Mouse (Mus musculus) lung, adult 18-20 months (tissue): Measurements from ENCODE around the gene Pafah1b3.
"Not testable (repeated sequence)": the region's sequence is repeated elsewhere in the genome, so short reads cannot be mapped to it uniquely, and the experiment has no call there.

Experiments
- DNase-seq, 2 experiments: peaks; one replicate each; pipeline ENCODE4 v3.0.0; 2022; ENCODE audit warnings: mixed read lengths in 2 of 2

The Pafah1b3 gene

DNA sequence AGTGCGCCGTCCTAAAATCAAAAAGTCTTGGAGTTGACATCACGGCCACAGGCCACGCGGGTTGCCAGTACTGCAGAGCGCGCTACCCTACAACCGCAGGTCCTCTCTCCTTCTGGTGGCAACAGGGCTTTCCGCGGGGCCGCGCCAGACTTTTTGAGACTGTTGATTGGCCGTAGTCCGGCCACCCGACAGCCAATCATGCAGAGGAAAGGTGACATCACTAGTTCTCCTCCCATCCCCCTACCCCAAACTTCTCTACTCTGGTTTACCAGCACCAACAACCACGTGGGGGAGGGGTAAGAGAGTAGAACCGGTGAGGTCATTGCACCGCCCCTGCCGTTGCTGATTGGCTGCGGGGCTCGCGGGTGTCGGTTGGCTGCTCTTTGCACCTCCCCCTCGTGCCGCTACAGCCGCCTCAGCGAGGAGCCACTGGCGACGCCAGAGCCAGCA, 30.5 kb downstream of the Pafah1b3 start, which contains the start of gene Cic:
Cic (plus strand) TSS at position 404 of the 450 bp plus-strand sequence.
- peak; percentile 99 to 100 for DNase-seq

DNA sequence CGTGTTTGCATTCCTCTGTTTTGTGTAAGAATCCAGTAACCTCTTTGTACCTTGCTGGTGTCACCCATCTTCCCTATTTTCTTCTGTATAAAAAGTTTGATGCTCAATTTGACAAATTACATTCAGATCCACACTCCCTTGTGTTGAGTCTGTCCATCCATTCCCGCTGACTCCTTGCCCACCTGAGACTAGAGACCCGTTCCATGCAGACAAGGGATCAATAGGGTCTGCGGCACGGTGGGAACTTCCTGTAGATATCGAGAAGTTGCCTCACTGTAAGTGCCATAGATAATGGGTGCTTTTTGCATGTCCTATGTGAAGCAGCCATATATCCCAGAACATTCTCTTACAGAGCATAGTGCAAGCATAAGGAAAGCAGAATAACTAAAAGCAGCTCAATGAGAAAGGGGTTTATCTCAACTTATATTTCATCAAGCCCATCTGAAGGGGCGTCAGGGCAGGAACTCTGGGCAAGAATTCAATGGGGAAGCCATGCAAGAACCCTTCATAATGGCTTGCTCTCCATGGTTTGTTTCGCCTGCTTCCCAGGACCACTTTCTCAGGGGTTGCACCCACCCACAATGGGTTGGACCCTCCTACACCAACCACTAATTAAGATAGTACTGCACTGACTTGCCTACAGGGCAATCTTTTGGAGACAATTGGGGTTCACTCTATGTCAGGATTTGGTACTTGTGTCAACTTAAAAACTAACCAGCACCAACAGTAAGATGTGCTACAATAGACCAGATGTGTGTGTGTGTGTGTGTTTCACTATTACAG, 31.4 kb downstream of the Pafah1b3 start:
- DNase-seq = no peak

DNA sequence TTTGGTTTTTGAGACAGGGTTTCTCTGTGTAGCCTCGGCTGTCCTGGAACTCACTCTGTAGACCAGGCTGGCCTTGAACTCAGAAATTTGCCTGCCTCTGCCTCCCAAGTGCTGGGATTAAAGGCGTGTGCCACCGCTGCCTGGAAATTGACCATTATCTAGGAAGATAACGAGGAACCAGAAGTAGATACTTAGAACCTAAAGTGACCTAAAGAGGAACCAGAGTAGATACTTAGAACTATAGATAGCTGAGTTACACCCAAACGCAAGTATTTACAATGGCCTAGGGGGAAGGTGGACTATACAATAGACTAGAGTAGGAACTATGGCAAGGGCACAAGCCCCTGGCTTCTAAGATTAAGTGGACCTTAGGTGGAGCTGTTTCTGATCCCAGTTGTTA, 32.0 kb downstream of the Pafah1b3 start:
- not testable (repeated sequence) for DNase-seq

DNA sequence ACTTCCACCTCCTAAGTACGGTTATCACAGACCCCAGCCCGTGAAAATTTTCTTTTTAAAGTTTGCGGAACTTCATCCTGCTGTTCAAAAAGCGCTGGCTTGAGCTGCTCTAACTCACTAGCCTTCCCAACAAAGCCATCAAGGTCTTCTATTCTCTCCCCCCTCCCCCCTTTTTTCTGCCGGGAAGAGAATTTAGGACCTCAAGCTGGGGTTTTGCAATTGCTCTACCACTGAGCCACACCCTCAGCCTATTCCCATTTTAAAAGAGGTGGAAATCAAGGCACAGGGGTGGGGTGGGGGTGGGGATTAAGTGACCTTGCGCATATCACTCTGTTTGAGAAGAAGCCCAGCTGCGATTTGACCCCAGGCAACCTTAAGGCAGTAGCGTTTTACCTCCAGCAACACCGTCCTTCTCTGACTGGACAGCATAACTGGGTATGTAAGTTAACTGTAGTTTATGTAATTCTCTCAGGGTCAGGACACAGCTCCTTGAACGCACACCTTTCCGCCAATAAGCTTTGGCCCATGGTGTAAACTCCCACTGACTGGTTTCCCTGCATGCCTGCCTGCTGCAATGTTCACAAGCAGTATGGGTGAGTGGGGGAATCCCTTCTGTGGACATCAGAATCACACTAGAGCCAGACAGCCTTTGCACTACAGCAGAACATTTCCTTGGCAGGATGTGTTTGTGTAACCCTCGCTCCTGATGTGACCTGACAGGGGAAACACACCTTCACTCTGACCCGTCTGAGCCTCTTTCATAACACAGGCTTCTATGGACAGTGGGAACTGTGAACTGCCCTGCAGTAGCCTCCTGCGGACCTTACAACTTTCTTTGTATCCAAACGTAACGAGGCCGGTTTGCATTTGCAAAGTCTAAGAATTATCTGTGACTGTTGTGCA, 33.6 kb downstream of the Pafah1b3 start:
- DNase-seq = peak in 1 of 2 experiments; percentile 0

DNA sequence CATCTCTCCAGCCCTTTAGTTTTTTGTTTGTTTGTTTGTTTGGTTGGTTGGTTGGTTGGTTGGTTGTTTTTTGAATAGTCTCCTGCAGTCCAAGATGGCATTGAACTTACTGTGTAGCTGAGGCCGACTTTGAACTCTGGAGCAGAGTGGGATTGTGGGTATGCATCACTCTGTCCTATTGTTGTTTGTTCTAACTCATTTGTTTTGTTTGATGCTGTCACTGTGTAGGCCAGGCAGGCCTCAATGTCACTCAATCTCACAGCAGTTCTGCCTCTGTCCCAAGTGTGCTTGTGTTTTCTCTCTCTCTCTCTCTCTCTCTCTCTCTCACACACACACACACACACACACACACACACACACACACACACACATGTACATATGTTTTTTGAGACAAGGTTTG, 35.9 kb downstream of the Pafah1b3 start:
- peak in 1 of 2 experiments; percentile 0 for DNase-seq

DNA sequence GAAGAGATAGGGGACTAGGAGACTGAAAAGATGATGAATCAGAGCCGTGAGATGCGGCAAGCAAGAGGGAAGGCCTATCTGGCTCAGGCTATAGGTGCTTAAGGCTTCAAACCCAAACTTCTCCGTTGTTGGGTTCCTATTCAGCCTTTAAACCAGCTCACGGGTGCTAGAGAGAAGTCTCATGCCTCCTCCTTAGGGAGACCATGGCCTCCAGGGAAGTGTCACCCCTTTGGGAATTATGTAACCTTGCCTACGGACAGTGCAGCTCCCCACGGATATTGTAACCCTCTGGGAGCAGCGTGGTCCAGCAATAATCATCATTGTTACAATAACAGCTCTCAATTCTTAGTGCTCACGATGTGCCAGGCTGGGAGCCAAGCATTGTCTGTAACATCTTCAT, 46.0 kb downstream of the Pafah1b3 start:
- DNase-seq = no peak

DNA sequence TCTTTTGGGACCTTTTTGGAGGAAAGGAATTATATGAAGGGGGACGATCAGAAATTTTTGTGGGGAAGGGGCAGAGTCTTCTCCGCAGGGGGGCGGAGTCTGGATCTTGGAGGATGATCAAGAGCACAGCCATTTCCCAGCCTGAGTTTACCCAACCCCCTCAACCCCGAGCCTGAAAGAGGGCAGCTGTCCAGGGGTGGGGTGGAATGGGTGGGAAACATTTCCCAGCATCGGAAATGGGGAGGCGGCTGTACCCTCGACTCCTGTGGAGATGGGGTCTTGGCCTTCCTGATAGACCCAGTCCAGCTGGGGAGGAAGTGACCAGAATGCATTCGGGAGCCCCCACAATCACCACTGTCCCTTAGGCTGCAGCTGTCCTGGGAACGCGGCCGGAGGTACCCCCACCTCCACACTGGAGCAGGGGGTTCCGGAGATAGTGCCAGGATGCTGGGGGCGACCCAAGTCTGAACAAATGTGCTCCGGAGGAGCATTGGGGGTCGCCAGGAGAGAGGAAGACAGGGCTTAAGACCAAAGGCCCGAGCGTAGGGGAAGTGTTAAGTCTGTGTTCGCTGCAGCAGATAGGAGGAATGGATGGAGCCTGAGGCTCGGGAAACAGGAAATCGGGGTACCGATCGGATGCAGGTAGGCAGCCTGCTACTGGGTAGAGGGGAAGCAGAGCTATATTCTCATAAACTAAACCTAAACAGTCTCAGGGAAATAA, 46.6 kb downstream of the Pafah1b3 start:
- peak; percentile 70 to 72 for DNase-seq

DNA sequence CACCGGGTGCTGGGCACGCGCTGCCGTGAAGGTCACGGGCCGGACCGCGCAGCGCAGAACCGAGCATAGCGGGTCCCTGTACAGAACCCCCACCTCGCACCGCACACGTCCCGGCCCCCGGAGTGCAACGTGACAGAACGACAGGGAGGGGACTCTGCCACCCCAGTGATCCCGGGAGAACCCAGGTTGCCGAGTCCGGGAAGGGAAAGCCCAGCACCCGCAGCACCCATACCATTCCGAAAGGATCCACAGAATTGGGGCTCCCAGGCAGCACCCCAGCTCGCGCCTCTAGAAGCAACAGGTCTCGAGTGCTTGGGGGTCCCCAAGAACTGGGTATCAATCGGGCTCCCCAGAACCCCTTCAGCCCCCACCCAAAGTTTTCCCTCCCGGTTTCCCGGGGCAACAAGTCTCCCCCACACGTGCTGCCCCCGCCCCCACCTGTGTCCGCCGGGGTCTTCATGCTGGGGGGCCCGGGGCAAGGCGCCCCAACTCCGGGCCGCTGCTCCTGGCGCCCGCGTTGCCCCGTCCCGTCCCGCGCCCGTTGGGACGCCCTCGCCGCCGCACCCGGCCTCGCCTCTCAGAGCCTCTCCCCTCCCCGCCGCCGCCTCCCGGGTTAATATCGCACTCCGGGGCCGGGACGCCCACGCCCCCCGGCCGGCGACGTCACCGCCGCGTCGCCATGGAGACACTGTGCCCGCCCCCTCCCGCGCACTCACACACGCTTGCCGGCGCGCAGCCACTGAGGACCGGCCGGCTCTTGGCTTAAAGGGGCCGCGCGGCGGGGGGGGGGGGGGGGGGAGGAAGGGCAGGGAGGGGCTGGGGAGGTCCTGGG, 47.4 kb downstream of the Pafah1b3 start, which contains the start of gene Erf:
Erf (minus strand) TSS at position 621 of the 832 bp plus-strand sequence.
- peak; percentile 94 to 96 for DNase-seq

DNA sequence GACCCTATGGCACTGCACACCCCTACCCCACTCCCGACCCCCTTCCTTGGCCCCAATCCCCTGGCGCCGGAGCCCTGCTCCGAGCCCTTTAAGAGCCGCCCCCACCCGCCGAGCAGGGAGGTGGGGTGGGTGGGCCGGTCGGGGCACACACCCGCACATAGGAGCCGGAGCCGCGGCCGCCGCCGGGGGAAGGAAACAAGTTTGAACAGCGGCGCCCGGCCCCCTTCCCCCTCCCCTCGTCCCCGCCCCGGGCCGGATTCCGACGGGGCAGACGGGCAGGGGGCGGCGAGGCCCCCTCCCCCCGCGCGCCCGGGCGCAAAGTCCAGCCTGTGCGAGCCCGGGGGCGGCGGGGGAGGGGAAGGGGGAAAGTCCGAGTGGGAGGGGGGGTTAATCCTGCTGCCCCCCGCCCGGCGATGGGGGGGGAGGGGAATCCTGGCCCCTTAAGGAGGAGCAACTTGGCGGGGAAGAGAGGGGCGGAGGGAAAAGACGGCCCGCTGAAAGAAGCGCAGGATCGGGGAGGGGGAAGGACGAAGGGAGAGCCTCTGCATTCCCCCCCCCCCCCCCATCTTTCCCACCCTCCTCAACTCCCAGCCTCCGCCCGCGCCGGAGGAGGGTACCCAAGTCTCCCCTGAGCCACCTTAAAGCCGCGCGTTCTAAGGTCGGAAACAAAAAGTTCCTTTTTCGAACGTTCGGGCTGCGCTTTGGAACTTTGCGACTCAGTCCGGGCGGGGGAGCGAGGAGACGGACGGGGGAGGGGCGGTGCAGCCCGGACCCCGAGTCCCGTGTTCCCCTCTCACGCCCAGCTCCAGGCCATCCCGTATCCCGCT, 48.3 kb downstream of the Pafah1b3 start:
- DNase-seq = peak; percentile 77 to 81

DNA sequence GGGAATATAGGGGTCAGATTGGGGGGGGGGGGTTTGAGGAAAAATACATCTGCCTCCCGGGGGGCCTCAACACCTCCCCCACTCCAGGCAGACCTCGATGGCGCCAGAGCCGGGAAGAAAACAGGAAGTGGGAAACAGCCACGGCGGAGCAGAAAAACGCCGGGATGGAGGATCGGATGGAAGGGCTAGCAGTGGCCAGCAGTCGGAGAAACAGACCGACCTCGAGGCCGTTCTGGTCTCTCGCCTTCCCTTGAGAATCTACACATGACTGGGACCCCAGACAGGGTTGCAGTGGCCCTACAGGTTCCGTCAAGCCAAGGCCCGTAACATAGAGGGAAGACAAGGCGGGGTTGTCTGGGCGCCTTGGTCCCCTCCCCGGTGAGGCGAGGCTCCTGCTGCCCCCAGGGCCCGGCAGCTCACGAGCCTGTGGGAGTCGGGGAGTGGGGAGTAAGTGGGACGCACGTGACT, 48.9 kb downstream of the Pafah1b3 start:
- DNase-seq = no peak

DNA sequence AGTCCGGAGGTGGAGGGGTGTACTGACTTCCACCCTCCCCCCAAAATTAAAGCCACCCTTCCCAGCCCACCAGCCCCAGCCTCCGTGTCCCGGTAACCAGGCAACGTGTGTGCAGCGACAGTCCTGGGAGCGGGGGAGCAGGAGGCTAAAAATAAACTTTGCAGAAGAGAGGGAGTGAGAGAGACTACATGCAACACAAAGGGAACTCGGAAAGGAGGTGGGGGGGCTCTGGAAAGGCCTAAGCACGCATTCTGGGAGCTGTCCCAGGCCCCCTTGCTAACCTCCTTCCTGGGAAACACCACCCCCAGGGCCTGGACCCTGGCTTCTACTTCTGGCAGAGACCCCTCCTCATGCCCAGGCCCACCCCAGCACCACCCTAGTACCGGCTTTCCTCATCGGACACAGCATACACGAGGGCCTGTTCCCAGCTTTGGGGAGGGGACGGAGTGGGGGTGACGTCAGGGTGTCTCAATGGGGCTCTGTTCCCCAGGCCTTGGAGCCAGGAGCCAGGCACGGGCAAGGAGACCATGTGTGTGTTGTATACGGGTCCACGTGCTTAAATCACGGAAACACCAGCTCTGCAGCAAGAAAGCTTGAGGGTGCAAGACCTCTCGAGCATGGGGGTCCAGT, 49.7 kb downstream of the Pafah1b3 start:
- DNase-seq = peak; percentile 54 to 62

DNA sequence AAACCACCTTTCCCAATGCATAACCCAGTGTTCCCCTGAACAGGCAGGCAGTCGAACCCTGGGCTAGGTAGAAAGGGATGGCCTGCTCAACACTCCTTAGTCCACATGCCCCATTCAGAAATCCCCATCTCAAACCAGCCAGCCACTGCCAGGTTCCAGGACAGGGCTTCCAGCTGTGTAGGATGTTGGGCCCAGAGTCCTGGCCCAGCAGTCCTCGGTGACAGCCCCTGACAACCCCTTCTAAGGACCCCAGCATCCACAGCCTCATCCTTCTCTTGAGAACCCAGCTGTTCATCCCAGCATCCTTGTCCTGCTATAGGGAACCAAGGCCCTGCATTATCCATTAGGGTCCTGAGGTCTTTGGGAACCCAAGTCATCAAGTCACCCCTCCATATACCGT, 50.3 kb downstream of the Pafah1b3 start:
- DNase-seq = no peak

DNA sequence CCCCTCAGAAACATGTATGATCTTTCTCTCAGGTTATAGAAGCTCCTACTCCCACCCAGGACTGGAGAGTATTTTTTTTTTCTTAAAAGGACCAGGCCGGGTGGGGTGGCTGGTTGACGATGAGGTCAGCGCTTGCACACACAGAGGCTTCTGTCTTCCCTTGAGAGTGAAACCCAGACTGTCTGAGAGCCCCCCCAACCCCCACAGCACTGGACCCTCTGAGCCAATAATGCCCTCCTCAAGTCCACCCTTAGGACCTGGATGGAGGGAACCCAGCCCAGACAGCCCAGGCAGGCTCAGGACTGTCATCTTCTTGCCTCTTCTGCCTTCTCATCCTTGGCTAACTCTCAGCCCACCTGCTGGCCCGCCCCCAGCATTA, 51.0 kb downstream of the Pafah1b3 start:
- no peak for DNase-seq

DNA sequence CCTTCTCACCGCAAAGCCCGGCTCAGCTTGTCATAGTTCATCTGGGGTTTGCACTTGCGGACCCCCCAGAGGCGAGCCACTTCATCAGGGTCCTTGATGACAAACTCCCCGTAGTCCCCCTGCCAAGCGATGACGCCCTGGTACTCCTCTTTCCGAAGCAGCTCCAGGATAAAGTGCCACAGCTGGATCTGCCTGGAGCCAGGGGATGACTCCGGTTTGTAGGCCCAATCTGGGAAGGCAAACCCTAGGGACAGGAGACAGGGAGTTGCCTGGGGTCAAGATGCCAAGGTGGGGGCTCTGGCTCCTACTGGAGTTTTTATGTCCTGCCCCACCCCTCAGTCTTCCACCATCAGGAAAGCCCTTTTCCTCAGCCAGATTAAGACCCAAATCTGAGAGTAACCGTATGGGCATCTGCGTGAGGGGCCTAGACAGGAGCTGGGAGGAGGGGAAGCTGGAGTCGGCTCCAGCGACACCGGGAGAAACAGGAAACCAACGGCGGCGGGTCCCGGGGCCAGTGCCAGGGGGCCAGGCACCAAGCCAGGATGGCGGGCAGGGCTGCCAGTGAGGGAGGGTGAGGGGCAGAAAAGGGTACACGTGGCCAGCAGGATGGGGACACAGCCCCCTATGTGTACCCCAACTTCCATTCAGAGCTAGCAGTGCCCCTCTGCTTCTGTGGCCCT, 51.6 kb downstream of the Pafah1b3 start:
- DNase-seq = peak; percentile 68 to 81
